Comparison of ENCODE assay signal across 8 mouse cellular contexts in genomic region chr11:101175636-101176116, GRCm38 (mm10). TPM values are rescaled to one million over a fixed set of nuclear protein-coding genes. Genes with fewer than 3 reads are reported as not detected.
DNase-seq lines count a peak whose midpoint lies in the region; ATAC-seq and TF ChIP-seq lines count a peak whose summit lies in the region.

No protein-coding gene starts in this region.

- TF ChIP-seq CTCF in gastrocnemius, adult 2 months (IDR thresholded peaks at IDR 0.05), result no peak

- peaks cover 38% of the 10 kb centered on the region for H3K27me3 ChIP-seq in intestine, embryonic 14.5 days (replicated peaks; ENCODE audit: control insufficient read depth, insufficient read depth, low read length)
- H3K27me3 ChIP-seq in neural tube, embryonic 13.5 days, result peaks cover 57% of the 10 kb centered on the region

- H3K4me1 ChIP-seq in intestine, embryonic 14.5 days (replicated peaks; ENCODE audit: control insufficient read depth, insufficient read depth, low read length), result peaks cover 39% of the 10 kb centered on the region
- H3K4me1 ChIP-seq in neural tube, embryonic 13.5 days (replicated peaks), result peaks cover 71% of the 10 kb centered on the region

- H3K4me3 ChIP-seq in gastrocnemius, adult 2 months, result peak overlapping the region; percentile 61
- peak overlapping the region; percentile 28; the same call in 1 of the 2 replicates for H3K4me3 ChIP-seq in intestine, embryonic 14.5 days (ENCODE audit: low read depth, low read length)
- H3K4me3 ChIP-seq in neural tube, embryonic 13.5 days, result peak overlapping the region; percentile 39

- 11% methylated on average over 11 of the region's 11 CpGs for WGBS in intestine, embryonic 14.5 days
- 8% methylated on average over 11 of the region's 11 CpGs for WGBS in neural tube, embryonic 13.5 days

- H3K9me3 ChIP-seq in intestine, embryonic 14.5 days (ENCODE audit: control insufficient read depth, low read length), result no peaks in the 10 kb centered on the region
- no peaks in the 10 kb centered on the region for H3K9me3 ChIP-seq in neural tube, embryonic 13.5 days

- ATAC-seq in intestine, embryonic 14.5 days (replicated peaks; ENCODE audit: low FRiP score, low TSS enrichment, low read depth), result no peak
- no peak for ATAC-seq in neural tube, embryonic 13.5 days (ENCODE audit: low read depth)

- no peak for DNase-seq in gastrocnemius, adult 2 months
- no peak for DNase-seq in gastrocnemius, postnatal 14 days
- DNase-seq in right cerebral cortex, postnatal 10 days (ENCODE audit: low spot score in 2 of 2), result peak; percentile 72 to 79
- DNase-seq in right cerebral cortex, adult 2 months (ENCODE audit: low spot score in 2 of 2), result no peak
- no peak for DNase-seq in intestine, embryonic 14.5 days (ENCODE audit: low spot score)
- DNase-seq in spleen, postnatal 10 days (ENCODE audit: low spot score in 2 of 2), result no peak
- DNase-seq in adrenal gland, postnatal 10 days, result no peak

- no peak overlapping the region; the same call in 1 of the 2 replicates for H3K27ac ChIP-seq in gastrocnemius, adult 2 months
- H3K27ac ChIP-seq in intestine, embryonic 14.5 days (ENCODE audit: low read depth), result no peak overlapping the region
- peak overlapping the region; percentile 75; the same call in 1 of the 2 replicates for H3K27ac ChIP-seq in neural tube, embryonic 13.5 days (replicated peaks)

- H3K36me3 ChIP-seq in intestine, embryonic 14.5 days (ENCODE audit: control insufficient read depth, insufficient read depth, low read length), result no peaks in the 10 kb centered on the region
- H3K36me3 ChIP-seq in neural tube, embryonic 13.5 days, result no peaks in the 10 kb centered on the region

- intact Hi-C loops in gastrocnemius, adult 2 months (cut with DNase I), result loop anchor here (5.0 kb wide), 2 partner anchors 93 to 283 kb away; partner anchors contain the start of gene Coasy
- intact Hi-C loops in gastrocnemius, postnatal 14 days (cut with DNase I; ENCODE audit: low total_unique reads), result loop anchor here (5.0 kb wide), 1 partner anchor 78 kb away; the partner anchor contains the start of gene Psmc3ip

- H3K9ac ChIP-seq in intestine, embryonic 14.5 days (ENCODE audit: low read length), result no peak overlapping the region
- H3K9ac ChIP-seq in neural tube, embryonic 13.5 days, result peak overlapping the region; percentile 76

- peak overlapping the region; percentile 51 for H3K4me2 ChIP-seq in intestine, embryonic 14.5 days (ENCODE audit: low read length)
- peak overlapping the region; percentile 66 for H3K4me2 ChIP-seq in neural tube, embryonic 13.5 days

RNA-seq across cellular contexts. Expression of gene Ccr10, which starts 0.4 kb away (rescaled TPM):
- total RNA-seq in gastrocnemius, adult 2 months (2021), result not detected
- under 1 TPM in 1 of 2 experiments, not detected in 1; 0.12 TPM for total RNA-seq in gastrocnemius, postnatal 14 days (2021)
- polyA plus RNA-seq in intestine, embryonic 14.5 days (2014; fragmentation: Nextera tagmentation; extraction: Ambion mirVana), result 0.23 TPM in 1 of 2 replicates, not detected in the other
- polyA plus RNA-seq in neural tube, embryonic 13.5 days (2015; fragmentation: Nextera tagmentation; extraction: Ambion mirVana), result 0.40 and 0.91 TPM in 2 replicates
- under 1 TPM; 0.78 to 1.00 TPM for total RNA-seq in adrenal gland, postnatal 10 days (2021)

RNA-seq across cellular contexts. Expression of gene Plekhh3, which starts 4.5 kb away (rescaled TPM):
- total RNA-seq in gastrocnemius, adult 2 months (2021), result 10 to 100 TPM; 20.7 to 35.3 TPM
- 10 to 100 TPM; 22.0 to 26.9 TPM for total RNA-seq in gastrocnemius, postnatal 14 days (2021)
- polyA plus RNA-seq in intestine, embryonic 14.5 days (2014; fragmentation: Nextera tagmentation; extraction: Ambion mirVana), result 12.8 and 13.8 TPM in 2 replicates
- polyA plus RNA-seq in neural tube, embryonic 13.5 days (2015; fragmentation: Nextera tagmentation; extraction: Ambion mirVana), result 10.3 and 13.0 TPM in 2 replicates
- 10 to 100 TPM; 26.2 to 40.8 TPM for total RNA-seq in adrenal gland, postnatal 10 days (2021)

RNA-seq across cellular contexts. Expression of gene Cntnap1, which starts 5.4 kb away (rescaled TPM):
- 1 to 10 TPM; 1.2 to 1.6 TPM for total RNA-seq in gastrocnemius, adult 2 months (2021)
- 1 to 10 TPM; 1.8 to 2.4 TPM for total RNA-seq in gastrocnemius, postnatal 14 days (2021)
- 1.2 and 1.4 TPM in 2 replicates for polyA plus RNA-seq in intestine, embryonic 14.5 days (2014; fragmentation: Nextera tagmentation; extraction: Ambion mirVana)
- polyA plus RNA-seq in neural tube, embryonic 13.5 days (2015; fragmentation: Nextera tagmentation; extraction: Ambion mirVana), result 4.6 and 5.1 TPM in 2 replicates
- 10 to 100 TPM; 12.1 to 15.9 TPM for total RNA-seq in adrenal gland, postnatal 10 days (2021)

RNA-seq across cellular contexts. Expression of gene Tubg2, which starts 20.0 kb away (rescaled TPM):
- total RNA-seq in gastrocnemius, adult 2 months (2021), result 1 to 10 TPM; 2.4 to 3.6 TPM
- total RNA-seq in gastrocnemius, postnatal 14 days (2021), result 1 to 10 TPM; 3.1 to 4.6 TPM
- 5.8 and 7.4 TPM in 2 replicates for polyA plus RNA-seq in intestine, embryonic 14.5 days (2014; fragmentation: Nextera tagmentation; extraction: Ambion mirVana)
- polyA plus RNA-seq in neural tube, embryonic 13.5 days (2015; fragmentation: Nextera tagmentation; extraction: Ambion mirVana), result 35.5 and 38.9 TPM in 2 replicates
- total RNA-seq in adrenal gland, postnatal 10 days (2021), result 1 to 10 TPM; 6.9 to 7.2 TPM

RNA-seq across cellular contexts. Expression of gene Ezh1, which starts 50.6 kb away (rescaled TPM):
- 10 to 100 TPM; 25.9 to 26.3 TPM for total RNA-seq in gastrocnemius, adult 2 months (2021)
- total RNA-seq in gastrocnemius, postnatal 14 days (2021), result 10 to 100 TPM; 13.5 to 18.1 TPM
- polyA plus RNA-seq in intestine, embryonic 14.5 days (2014; fragmentation: Nextera tagmentation; extraction: Ambion mirVana), result 20.2 and 21.8 TPM in 2 replicates
- 15.4 and 17.9 TPM in 2 replicates for polyA plus RNA-seq in neural tube, embryonic 13.5 days (2015; fragmentation: Nextera tagmentation; extraction: Ambion mirVana)
- total RNA-seq in adrenal gland, postnatal 10 days (2021), result 10 to 100 TPM; 27.9 to 37.9 TPM

Comparison
In these comparisons a context has a peak if more than half of its experiments do, and no peak if none do; other contexts are left out.
1. DNase-seq: peak in right cerebral cortex, postnatal 10 days (2 of 2); none in gastrocnemius, adult 2 months (single experiment), gastrocnemius, postnatal 14 days (single experiment), right cerebral cortex, adult 2 months (0 of 2), intestine, embryonic 14.5 days (single experiment), spleen, postnatal 10 days (0 of 2) and adrenal gland, postnatal 10 days (single experiment).
2. Peak in every context shown above with its lines, with median percentiles within 50 percentile points of each other: H3K4me3 ChIP-seq.